Mouse (Mus musculus): ENCODE measurements around the gene Ms4a2. TPM values are rescaled to one million over a fixed set of nuclear protein-coding genes. Genes with fewer than 3 reads are reported as not detected.

The Ms4a2 gene
- polyA plus RNA-seq, 1 experiment from 2014 or later = not detected

- Histone ChIP-seq H3K9ac (ENCODE audit: low read length) (no peak overlapping the region), H3K4me1 (ENCODE audit: control insufficient read depth, insufficient read depth, low read length) (no peaks in the 10 kb centered on the region), H3K4me2 (ENCODE audit: low read length) (no peak overlapping the region), H3K27ac (ENCODE audit: low read depth, low read length) (no peak overlapping the region), H3K36me3 (ENCODE audit: control insufficient read depth, insufficient read depth, low read length) (no peaks in the 10 kb centered on the region), H3K27me3 (replicated peaks; ENCODE audit: control insufficient read depth, insufficient read depth, low read length) (no peaks in the 10 kb centered on the region), H3K9me3 (replicated peaks; ENCODE audit: control insufficient read depth, low read length) (no peaks in the 10 kb centered on the region), H3K4me3 (ENCODE audit: low read depth, low read length) (no peak overlapping the region)
- ATAC-seq (no peak), DNase-seq (ENCODE audit: low spot score) (no peak)
- WGBS = 57% methylated on average over 2 of the region's 2 CpGs
Observed at GRCm38 (mm10) chr19:11634330-11634729, 10.8 kb upstream of the Ms4a2 start.

- Histone ChIP-seq H3K4me2 (ENCODE audit: low read length) (no peak overlapping the region), H3K27ac (ENCODE audit: low read depth, low read length) (no peak overlapping the region), H3K9me3 (replicated peaks; ENCODE audit: control insufficient read depth, low read length) (no peaks in the 10 kb centered on the region), H3K36me3 (ENCODE audit: control insufficient read depth, insufficient read depth, low read length) (no peaks in the 10 kb centered on the region), H3K27me3 (replicated peaks; ENCODE audit: control insufficient read depth, insufficient read depth, low read length) (no peaks in the 10 kb centered on the region), H3K4me1 (ENCODE audit: control insufficient read depth, insufficient read depth, low read length) (no peaks in the 10 kb centered on the region), H3K4me3 (ENCODE audit: low read depth, low read length) (no peak overlapping the region), H3K9ac (ENCODE audit: low read length) (no peak overlapping the region)
- ATAC-seq = no peak
- 91% methylated on average over 1 of the region's 1 CpGs for WGBS
- no peak for DNase-seq (ENCODE audit: low spot score)
Observed at GRCm38 (mm10) chr19:11633732-11634131, 10.2 kb upstream of the Ms4a2 start.

- 82% methylated on average over 5 of the region's 5 CpGs for WGBS
Observed at GRCm38 (mm10) chr19:11625231-11625630, 1.7 kb upstream of the Ms4a2 start.

GRCm38 (mm10) chr19:11624800-11625199 lies 1.3 kb upstream of the Ms4a2 start:
- Histone ChIP-seq H3K4me2 (ENCODE audit: low read length) (no peak overlapping the region), H3K4me3 (ENCODE audit: low read depth, low read length) (no peak overlapping the region), H3K4me1 (ENCODE audit: control insufficient read depth, insufficient read depth, low read length) (no peaks in the 10 kb centered on the region), H3K9ac (ENCODE audit: low read length) (no peak overlapping the region), H3K9me3 (replicated peaks; ENCODE audit: control insufficient read depth, low read length) (no peaks in the 10 kb centered on the region), H3K27me3 (replicated peaks; ENCODE audit: control insufficient read depth, insufficient read depth, low read length) (no peaks in the 10 kb centered on the region), H3K36me3 (ENCODE audit: control insufficient read depth, insufficient read depth, low read length) (no peaks in the 10 kb centered on the region), H3K27ac (ENCODE audit: low read depth, low read length) (no peak overlapping the region)
- DNase-seq (ENCODE audit: low spot score) (no peak), ATAC-seq (no peak)

More at GRCm38 (mm10) chr19:11625231-11625630, 1.7 kb upstream of the Ms4a2 start:
- Histone ChIP-seq H3K4me2 (ENCODE audit: low read length) (no peak overlapping the region), H3K27me3 (replicated peaks; ENCODE audit: control insufficient read depth, insufficient read depth, low read length) (no peaks in the 10 kb centered on the region), H3K9ac (ENCODE audit: low read length) (no peak overlapping the region), H3K27ac (ENCODE audit: low read depth, low read length) (no peak overlapping the region), H3K9me3 (replicated peaks; ENCODE audit: control insufficient read depth, low read length) (no peaks in the 10 kb centered on the region), H3K4me3 (ENCODE audit: low read depth, low read length) (no peak overlapping the region), H3K36me3 (ENCODE audit: control insufficient read depth, insufficient read depth, low read length) (no peaks in the 10 kb centered on the region), H3K4me1 (ENCODE audit: control insufficient read depth, insufficient read depth, low read length) (no peaks in the 10 kb centered on the region)
- ATAC-seq = no peak
- no peak for DNase-seq (ENCODE audit: low spot score)

- Histone ChIP-seq H3K4me1 (ENCODE audit: control insufficient read depth, insufficient read depth, low read length) (no peaks in the 10 kb centered on the region), H3K27ac (ENCODE audit: low read depth, low read length) (no peak overlapping the region), H3K9me3 (replicated peaks; ENCODE audit: control insufficient read depth, low read length) (no peaks in the 10 kb centered on the region), H3K4me2 (ENCODE audit: low read length) (no peak overlapping the region), H3K27me3 (replicated peaks; ENCODE audit: control insufficient read depth, insufficient read depth, low read length) (no peaks in the 10 kb centered on the region), H3K36me3 (ENCODE audit: control insufficient read depth, insufficient read depth, low read length) (no peaks in the 10 kb centered on the region), H3K4me3 (ENCODE audit: low read depth, low read length) (no peak overlapping the region), H3K9ac (ENCODE audit: low read length) (no peak overlapping the region)
- DNase-seq (ENCODE audit: low spot score) (no peak), ATAC-seq (no peak)
Observed at GRCm38 (mm10) chr19:11617983-11618382, 5.5 kb downstream of the Ms4a2 start.

GRCm38 (mm10) chr19:11614805-11615204 lies 8.7 kb downstream of the Ms4a2 start:
- Histone ChIP-seq H3K4me2 (ENCODE audit: low read length) (no peak overlapping the region), H3K9me3 (replicated peaks; ENCODE audit: control insufficient read depth, low read length) (no peaks in the 10 kb centered on the region), H3K4me1 (ENCODE audit: control insufficient read depth, insufficient read depth, low read length) (no peaks in the 10 kb centered on the region), H3K27me3 (replicated peaks; ENCODE audit: control insufficient read depth, insufficient read depth, low read length) (no peaks in the 10 kb centered on the region), H3K9ac (ENCODE audit: low read length) (no peak overlapping the region), H3K4me3 (ENCODE audit: low read depth, low read length) (no peak overlapping the region), H3K36me3 (ENCODE audit: control insufficient read depth, insufficient read depth, low read length) (no peaks in the 10 kb centered on the region), H3K27ac (ENCODE audit: low read depth, low read length) (no peak overlapping the region)
- ATAC-seq = no peak
- WGBS = 70% methylated on average over 2 of the region's 2 CpGs
- no peak for DNase-seq (ENCODE audit: low spot score)

GRCm38 (mm10) chr19:11613776-11614443 lies 9.6 kb downstream of the Ms4a2 start:
- WGBS = 77% methylated on average over 8 of the region's 8 CpGs
- Histone ChIP-seq H3K9me3 (replicated peaks; ENCODE audit: control insufficient read depth, low read length) (no peaks in the 10 kb centered on the region), H3K4me1 (ENCODE audit: control insufficient read depth, insufficient read depth, low read length) (no peaks in the 10 kb centered on the region), H3K9ac (ENCODE audit: low read length) (no peak overlapping the region), H3K4me3 (ENCODE audit: low read depth, low read length) (no peak overlapping the region), H3K27ac (ENCODE audit: low read depth, low read length) (no peak overlapping the region), H3K4me2 (ENCODE audit: low read length) (no peak overlapping the region), H3K27me3 (replicated peaks; ENCODE audit: control insufficient read depth, insufficient read depth, low read length) (no peaks in the 10 kb centered on the region), H3K36me3 (ENCODE audit: control insufficient read depth, insufficient read depth, low read length) (no peaks in the 10 kb centered on the region)
- ATAC-seq (no peak), DNase-seq (ENCODE audit: low spot score) (no peak)

- H3K4me2 ChIP-seq (ENCODE audit: low read length) = no peak overlapping the region
- 94% methylated on average over 1 of the region's 1 CpGs for WGBS
- no peak overlapping the region for H3K9ac ChIP-seq (ENCODE audit: low read length)
- ATAC-seq = no peak
- DNase-seq (ENCODE audit: low spot score) = no peak
- H3K27ac ChIP-seq (ENCODE audit: low read depth, low read length) = no peak overlapping the region
- H3K9me3 ChIP-seq (replicated peaks; ENCODE audit: control insufficient read depth, low read length) = no peaks in the 10 kb centered on the region
- no peaks in the 10 kb centered on the region for H3K36me3 ChIP-seq (ENCODE audit: control insufficient read depth, insufficient read depth, low read length)
- no peaks in the 10 kb centered on the region for H3K4me1 ChIP-seq (ENCODE audit: control insufficient read depth, insufficient read depth, low read length)
- H3K27me3 ChIP-seq (replicated peaks; ENCODE audit: control insufficient read depth, insufficient read depth, low read length) = no peaks in the 10 kb centered on the region
- no peak overlapping the region for H3K4me3 ChIP-seq (ENCODE audit: low read depth, low read length)
Observed at GRCm38 (mm10) chr19:11613084-11613483, 10.4 kb downstream of the Ms4a2 start.

- Histone ChIP-seq H3K9me3 (replicated peaks; ENCODE audit: control insufficient read depth, low read length) (no peaks in the 10 kb centered on the region), H3K9ac (ENCODE audit: low read length) (no peak overlapping the region), H3K27ac (ENCODE audit: low read depth, low read length) (no peak overlapping the region), H3K4me2 (ENCODE audit: low read length) (no peak overlapping the region), H3K4me1 (ENCODE audit: control insufficient read depth, insufficient read depth, low read length) (no peaks in the 10 kb centered on the region), H3K36me3 (ENCODE audit: control insufficient read depth, insufficient read depth, low read length) (no peaks in the 10 kb centered on the region), H3K27me3 (replicated peaks; ENCODE audit: control insufficient read depth, insufficient read depth, low read length) (no peaks in the 10 kb centered on the region), H3K4me3 (ENCODE audit: low read depth, low read length) (no peak overlapping the region)
- no peak for DNase-seq (ENCODE audit: low spot score)
- 68% methylated on average over 2 of the region's 2 CpGs for WGBS
- no peak for ATAC-seq
Observed at GRCm38 (mm10) chr19:11612293-11612692, 11.2 kb downstream of the Ms4a2 start.
